Mouse (Mus musculus): ENCODE measurements around the gene Prima1. TPM values are rescaled to one million over a fixed set of nuclear protein-coding genes. Genes with fewer than 3 reads are reported as not detected.

Prima1 gene
- polyA plus RNA-seq, 1 experiment from 2014 or later = 2.7 TPM

DNA sequence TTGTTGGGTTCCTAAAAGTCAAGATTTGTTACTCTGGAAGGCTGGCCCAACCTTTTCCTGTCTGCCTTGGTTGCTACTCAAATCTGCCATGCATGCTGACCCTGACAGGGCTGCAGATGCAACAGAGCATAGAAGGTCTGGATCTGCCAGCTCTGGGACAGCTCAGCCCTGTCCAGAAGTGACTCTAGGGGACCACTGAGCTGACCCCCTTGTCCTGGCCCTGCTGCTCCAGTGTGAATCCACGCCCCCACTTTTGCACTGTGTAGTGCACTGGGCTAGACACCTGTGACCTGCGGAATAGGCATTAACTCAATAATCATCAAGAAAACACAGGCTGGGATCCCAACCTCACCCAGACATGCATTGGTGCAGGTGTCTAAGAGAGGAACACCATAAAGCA lies 27.2 kb downstream of the Prima1 start:
- ATAC-seq (replicated peaks; ENCODE audit: low FRiP score, low TSS enrichment, low read depth) = no peak
- no peak for DNase-seq (ENCODE audit: low spot score)
- Histone ChIP-seq H3K4me1 (replicated peaks; ENCODE audit: control insufficient read depth, insufficient read depth, low read length) (peaks cover 3% of the 10 kb centered on the region; the same call in 1 of the 2 replicates), H3K9me3 (ENCODE audit: control insufficient read depth, low read length) (no peaks in the 10 kb centered on the region), H3K36me3 (ENCODE audit: control insufficient read depth, insufficient read depth, low read length) (no peaks in the 10 kb centered on the region), H3K27ac (ENCODE audit: low read depth) (no peak overlapping the region), H3K4me2 (ENCODE audit: low read length) (no peak overlapping the region), H3K4me3 (ENCODE audit: low read depth, low read length) (no peak overlapping the region), H3K27me3 (replicated peaks; ENCODE audit: control insufficient read depth, insufficient read depth, low read length) (no peaks in the 10 kb centered on the region), H3K9ac (ENCODE audit: low read length) (no peak overlapping the region)
- WGBS = 88% methylated on average over 2 of the region's 2 CpGs

DNA sequence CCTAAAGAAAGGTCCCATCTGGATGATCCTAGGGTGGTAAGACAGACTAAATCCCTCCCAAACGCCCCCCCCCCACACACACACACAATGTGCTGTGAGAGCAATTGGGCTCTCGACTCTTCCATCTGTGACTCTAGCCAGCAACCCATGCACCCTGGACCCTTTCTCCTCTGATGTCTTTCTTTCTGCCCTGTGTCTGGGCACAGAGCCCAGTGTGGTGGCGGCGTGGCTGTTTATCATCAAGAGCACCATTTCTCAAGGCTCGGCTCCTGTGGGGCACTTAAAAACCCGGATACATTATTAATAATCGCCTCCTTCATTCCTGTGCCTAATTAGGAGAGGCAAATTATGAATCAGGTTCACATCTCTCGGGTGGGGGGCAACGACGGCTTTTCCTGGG lies 27.7 kb downstream of the Prima1 start:
- H3K36me3 ChIP-seq (ENCODE audit: control insufficient read depth, insufficient read depth, low read length) = no peaks in the 10 kb centered on the region
- ATAC-seq (replicated peaks; ENCODE audit: low FRiP score, low TSS enrichment, low read depth) (no peak), DNase-seq (ENCODE audit: low spot score) (no peak)
- H3K27ac ChIP-seq (ENCODE audit: low read depth) = no peak overlapping the region
- WGBS = 45% methylated on average over 10 of the region's 10 CpGs
- H3K4me1 ChIP-seq (replicated peaks; ENCODE audit: control insufficient read depth, insufficient read depth, low read length) = peaks cover 3% of the 10 kb centered on the region; the same call in 1 of the 2 replicates
- no peak overlapping the region for H3K4me2 ChIP-seq (ENCODE audit: low read length)
- H3K4me3 ChIP-seq (ENCODE audit: low read depth, low read length) = no peak overlapping the region
- H3K27me3 ChIP-seq (replicated peaks; ENCODE audit: control insufficient read depth, insufficient read depth, low read length) = no peaks in the 10 kb centered on the region
- no peaks in the 10 kb centered on the region for H3K9me3 ChIP-seq (ENCODE audit: control insufficient read depth, low read length)
- no peak overlapping the region for H3K9ac ChIP-seq (ENCODE audit: low read length)

GRCm38 (mm10) chr12:103213591-103213990 lies 28.4 kb downstream of the Prima1 start:
- Histone ChIP-seq H3K27ac (ENCODE audit: low read depth) (no peak overlapping the region), H3K9me3 (ENCODE audit: control insufficient read depth, low read length) (no peaks in the 10 kb centered on the region), H3K36me3 (ENCODE audit: control insufficient read depth, insufficient read depth, low read length) (no peaks in the 10 kb centered on the region), H3K9ac (ENCODE audit: low read length) (no peak overlapping the region), H3K4me3 (ENCODE audit: low read depth, low read length) (no peak overlapping the region), H3K27me3 (replicated peaks; ENCODE audit: control insufficient read depth, insufficient read depth, low read length) (no peaks in the 10 kb centered on the region), H3K4me1 (replicated peaks; ENCODE audit: control insufficient read depth, insufficient read depth, low read length) (peaks cover 3% of the 10 kb centered on the region; the same call in 1 of the 2 replicates), H3K4me2 (ENCODE audit: low read length) (no peak overlapping the region)
- WGBS = 88% methylated on average over 2 of the region's 2 CpGs
- DNase-seq (ENCODE audit: low spot score) (no peak), ATAC-seq (replicated peaks; ENCODE audit: low FRiP score, low TSS enrichment, low read depth) (no peak)

GRCm38 (mm10) chr12:103211078-103211477 lies 30.9 kb downstream of the Prima1 start:
- H3K9me3 ChIP-seq (ENCODE audit: control insufficient read depth, low read length) = no peaks in the 10 kb centered on the region
- WGBS = 77% methylated on average over 5 of the region's 5 CpGs
- DNase-seq (ENCODE audit: low spot score) (no peak), ATAC-seq (replicated peaks; ENCODE audit: low FRiP score, low TSS enrichment, low read depth) (no peak)
- no peak overlapping the region for H3K4me3 ChIP-seq (ENCODE audit: low read depth, low read length)
- H3K4me2 ChIP-seq (ENCODE audit: low read length) = no peak overlapping the region
- no peaks in the 10 kb centered on the region for H3K36me3 ChIP-seq (ENCODE audit: control insufficient read depth, insufficient read depth, low read length)
- no peaks in the 10 kb centered on the region for H3K27me3 ChIP-seq (replicated peaks; ENCODE audit: control insufficient read depth, insufficient read depth, low read length)
- no peak overlapping the region for H3K9ac ChIP-seq (ENCODE audit: low read length)
- H3K27ac ChIP-seq (ENCODE audit: low read depth) = no peak overlapping the region
- peaks cover 3% of the 10 kb centered on the region; the same call in 1 of the 2 replicates for H3K4me1 ChIP-seq (replicated peaks; ENCODE audit: control insufficient read depth, insufficient read depth, low read length)

- Histone ChIP-seq H3K36me3 (ENCODE audit: control insufficient read depth, insufficient read depth, low read length) (no peaks in the 10 kb centered on the region), H3K9ac (ENCODE audit: low read length) (no peak overlapping the region), H3K27me3 (replicated peaks; ENCODE audit: control insufficient read depth, insufficient read depth, low read length) (no peaks in the 10 kb centered on the region), H3K9me3 (ENCODE audit: control insufficient read depth, low read length) (no peaks in the 10 kb centered on the region), H3K4me2 (ENCODE audit: low read length) (no peak overlapping the region), H3K27ac (ENCODE audit: low read depth) (no peak overlapping the region), H3K4me1 (replicated peaks; ENCODE audit: control insufficient read depth, insufficient read depth, low read length) (no peaks in the 10 kb centered on the region; the same call in 1 of the 2 replicates), H3K4me3 (ENCODE audit: low read depth, low read length) (no peak overlapping the region)
- no peak for ATAC-seq (replicated peaks; ENCODE audit: low FRiP score, low TSS enrichment, low read depth)
- WGBS = 89% methylated on average over 7 of the region's 7 CpGs
- no peak for DNase-seq (ENCODE audit: low spot score)
These were observed 32.4 kb downstream of the Prima1 start for GRCm38 (mm10) chr12:103209581-103209980.

DNA sequence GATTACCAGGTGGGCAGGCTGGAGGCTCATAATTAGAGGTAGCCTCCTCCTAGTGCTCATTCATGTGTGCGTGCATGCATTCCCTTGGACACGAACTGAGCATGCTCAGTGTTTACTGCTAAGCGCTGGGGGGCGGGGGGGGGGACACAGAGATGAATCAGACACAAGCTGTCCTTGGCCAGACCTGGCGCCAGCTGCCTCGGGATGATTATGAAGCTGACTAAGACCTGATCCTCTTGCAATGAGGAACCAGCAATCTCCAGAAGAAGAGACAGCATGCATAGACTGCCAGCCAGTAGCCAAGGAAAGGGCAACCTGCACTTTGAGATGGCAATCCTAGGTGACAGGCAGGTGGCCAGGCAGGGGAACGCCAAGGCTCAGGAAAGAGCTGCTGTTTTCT lies 36.4 kb downstream of the Prima1 start:
- ATAC-seq (replicated peaks; ENCODE audit: low FRiP score, low TSS enrichment, low read depth) = no peak
- Histone ChIP-seq H3K27me3 (replicated peaks; ENCODE audit: control insufficient read depth, insufficient read depth, low read length) (no peaks in the 10 kb centered on the region), H3K4me1 (replicated peaks; ENCODE audit: control insufficient read depth, insufficient read depth, low read length) (peaks cover 8% of the 10 kb centered on the region; the same call in 1 of the 2 replicates), H3K4me2 (ENCODE audit: low read length) (no peak overlapping the region), H3K4me3 (ENCODE audit: low read depth, low read length) (no peak overlapping the region), H3K27ac (ENCODE audit: low read depth) (no peak overlapping the region), H3K9me3 (ENCODE audit: control insufficient read depth, low read length) (no peaks in the 10 kb centered on the region), H3K36me3 (ENCODE audit: control insufficient read depth, insufficient read depth, low read length) (no peaks in the 10 kb centered on the region), H3K9ac (ENCODE audit: low read length) (no peak overlapping the region)
- 72% methylated on average over 7 of the region's 7 CpGs for WGBS
- no peak for DNase-seq (ENCODE audit: low spot score)

DNA sequence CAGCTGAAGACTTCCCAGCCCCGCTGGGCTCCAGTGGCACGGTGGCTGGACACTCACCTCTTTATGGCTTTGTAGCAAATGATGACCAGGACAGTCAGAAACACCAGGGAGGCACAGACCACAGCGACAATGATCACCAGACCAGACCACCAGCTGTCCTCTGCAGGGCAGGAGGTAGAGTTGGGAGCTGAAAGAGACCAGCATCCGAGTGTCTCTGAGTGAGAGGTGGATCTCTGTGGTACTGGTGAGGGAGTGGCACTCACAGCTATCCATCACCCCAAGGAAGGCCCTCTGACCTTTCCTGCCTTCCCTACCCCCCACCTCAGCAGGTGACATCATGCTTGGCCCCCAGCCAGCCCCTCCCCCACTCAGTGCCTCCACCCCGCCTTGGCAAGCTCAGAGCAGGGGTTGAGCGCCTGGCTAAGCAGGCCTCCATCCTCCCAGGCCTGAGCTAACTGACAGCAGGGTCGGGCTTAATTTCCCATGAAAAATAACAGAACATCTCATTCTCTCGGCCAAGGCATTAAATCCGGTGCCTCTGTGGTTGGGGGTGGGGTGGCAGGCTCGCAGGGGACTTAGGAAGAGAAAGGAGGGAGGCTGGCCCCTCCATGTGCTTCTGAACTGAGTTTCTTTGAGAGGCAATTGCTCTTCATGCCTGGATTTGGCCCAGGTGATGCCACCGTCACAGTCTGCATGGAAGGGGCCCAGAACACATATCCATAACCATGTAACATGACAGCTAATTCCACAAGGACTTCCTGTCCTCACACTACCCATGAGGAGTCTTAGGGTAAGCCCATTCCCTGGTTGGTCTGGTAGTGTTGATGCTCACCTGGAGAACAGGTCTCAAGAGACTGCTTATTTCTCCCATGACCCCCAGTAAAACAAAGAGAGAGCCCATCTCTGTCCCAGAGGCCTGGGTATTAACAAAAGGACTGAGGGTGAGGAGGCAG lies 39.1 kb downstream of the Prima1 start:
- 22% methylated on average over 11 of the region's 11 CpGs for WGBS

DNA sequence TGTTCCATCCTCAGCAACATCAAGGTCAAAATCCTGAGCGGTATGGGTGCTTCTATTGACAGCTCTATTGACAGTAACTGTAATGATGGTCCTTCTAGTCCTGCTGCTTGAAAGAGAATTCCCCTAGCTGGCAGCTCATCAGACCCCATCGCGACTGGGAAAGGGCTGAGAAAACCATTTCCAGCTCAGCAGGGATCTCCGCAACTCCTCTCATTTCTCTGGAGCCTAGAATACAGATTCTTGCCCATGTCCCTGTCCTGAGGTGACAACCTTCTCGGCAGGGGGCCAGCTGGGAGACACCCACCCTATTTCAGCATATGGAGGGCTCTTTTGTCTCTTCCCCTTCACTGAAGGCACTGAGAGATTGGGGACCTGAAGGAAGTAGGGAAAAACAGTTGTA lies 49.0 kb downstream of the Prima1 start:
- DNase-seq (ENCODE audit: low spot score) (no peak), ATAC-seq (replicated peaks; ENCODE audit: low FRiP score, low TSS enrichment, low read depth) (no peak)
- 49% methylated on average over 5 of the region's 5 CpGs for WGBS
- H3K27ac ChIP-seq (ENCODE audit: low read depth) = no peak overlapping the region
- H3K9me3 ChIP-seq (ENCODE audit: control insufficient read depth, low read length) = no peaks in the 10 kb centered on the region
- no peak overlapping the region for H3K4me3 ChIP-seq (ENCODE audit: low read depth, low read length)
- H3K4me2 ChIP-seq (ENCODE audit: low read length) = no peak overlapping the region
- no peaks in the 10 kb centered on the region for H3K4me1 ChIP-seq (replicated peaks; ENCODE audit: control insufficient read depth, insufficient read depth, low read length)
- H3K9ac ChIP-seq (ENCODE audit: low read length) = no peak overlapping the region
- H3K36me3 ChIP-seq (ENCODE audit: control insufficient read depth, insufficient read depth, low read length) = no peaks in the 10 kb centered on the region
- H3K27me3 ChIP-seq (replicated peaks; ENCODE audit: control insufficient read depth, insufficient read depth, low read length) = no peaks in the 10 kb centered on the region

More for the DNA sequence above, 39.1 kb downstream of the Prima1 start:
- peaks cover 8% of the 10 kb centered on the region; the same call in 1 of the 2 replicates for H3K4me1 ChIP-seq (replicated peaks; ENCODE audit: control insufficient read depth, insufficient read depth, low read length)
- H3K27me3 ChIP-seq (replicated peaks; ENCODE audit: control insufficient read depth, insufficient read depth, low read length) = no peaks in the 10 kb centered on the region
- H3K27ac ChIP-seq (ENCODE audit: low read depth) = no peak overlapping the region
- H3K9ac ChIP-seq (ENCODE audit: low read length) = no peak overlapping the region
- no peak overlapping the region for H3K4me2 ChIP-seq (ENCODE audit: low read length)
- ATAC-seq (replicated peaks; ENCODE audit: low FRiP score, low TSS enrichment, low read depth) = peak; percentile 70; the same call in 1 of the 2 replicates
- DNase-seq (ENCODE audit: low spot score) = peak; percentile 69
- H3K9me3 ChIP-seq (ENCODE audit: control insufficient read depth, low read length) = no peaks in the 10 kb centered on the region
- no peaks in the 10 kb centered on the region for H3K36me3 ChIP-seq (ENCODE audit: control insufficient read depth, insufficient read depth, low read length)
- H3K4me3 ChIP-seq (ENCODE audit: low read depth, low read length) = no peak overlapping the region
